Mouse (Mus musculus): ENCODE results near the gene Ndfip2.

Gene Ndfip2

GRCm38 (mm10) chr14:105277277-105277676, 18.9 kb downstream of the Ndfip2 start:
- in situ Hi-C loops (cut with MboI, MseI) = loop anchor here (5.0 kb wide), 1 partner anchor 50 kb away; no protein-coding TSS in a partner anchor

GRCm38 (mm10) chr14:105284062-105284461, 25.7 kb downstream of the Ndfip2 start:
- in situ Hi-C loops (cut with MboI, MseI) = no loop called here

DNA sequence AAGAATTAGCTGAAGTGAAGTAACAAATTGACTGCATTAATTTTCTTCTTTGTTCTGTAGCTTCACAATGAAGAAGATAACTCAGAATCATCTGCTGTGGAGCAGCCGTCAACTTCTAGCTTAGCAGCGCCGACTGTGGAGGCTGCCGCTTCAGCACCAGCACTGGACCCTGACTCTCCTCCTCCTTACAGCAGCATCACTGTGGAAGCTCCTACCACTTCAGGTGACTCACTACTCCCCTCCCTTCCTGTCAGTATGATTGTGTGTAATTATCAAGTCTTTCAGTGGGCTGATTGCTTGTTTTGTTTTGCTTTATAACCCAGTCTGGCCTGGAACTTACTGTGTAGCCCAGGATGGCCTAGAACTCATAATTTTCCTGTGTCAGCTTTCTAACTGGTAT, 29.2 kb downstream of the Ndfip2 start:
- in situ Hi-C loops (cut with MboI, MseI) = no loop called here

DNA sequence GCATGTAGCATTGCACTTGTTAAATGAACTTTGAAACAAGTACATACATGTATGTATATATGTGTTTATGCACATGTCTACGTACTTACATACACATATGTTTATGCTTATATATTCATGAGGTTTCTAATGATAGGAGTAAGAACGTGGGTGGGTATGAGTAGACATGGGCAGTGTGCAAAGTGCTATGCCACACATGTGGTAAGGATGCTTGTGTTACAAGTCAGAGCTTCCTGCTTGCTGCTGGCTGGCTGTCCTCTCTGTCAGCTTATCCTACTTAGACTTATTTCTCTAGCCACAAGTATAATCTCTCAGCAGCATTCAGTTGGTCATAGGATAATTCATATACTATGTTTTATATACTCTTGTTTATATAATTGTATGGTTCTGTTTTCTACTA, 29.6 kb downstream of the Ndfip2 start:
- in situ Hi-C loops (cut with MboI, MseI) = no loop called here

GRCm38 (mm10) chr14:105288529-105288928, 30.2 kb downstream of the Ndfip2 start:
- in situ Hi-C loops (cut with MboI, MseI) = no loop called here

DNA sequence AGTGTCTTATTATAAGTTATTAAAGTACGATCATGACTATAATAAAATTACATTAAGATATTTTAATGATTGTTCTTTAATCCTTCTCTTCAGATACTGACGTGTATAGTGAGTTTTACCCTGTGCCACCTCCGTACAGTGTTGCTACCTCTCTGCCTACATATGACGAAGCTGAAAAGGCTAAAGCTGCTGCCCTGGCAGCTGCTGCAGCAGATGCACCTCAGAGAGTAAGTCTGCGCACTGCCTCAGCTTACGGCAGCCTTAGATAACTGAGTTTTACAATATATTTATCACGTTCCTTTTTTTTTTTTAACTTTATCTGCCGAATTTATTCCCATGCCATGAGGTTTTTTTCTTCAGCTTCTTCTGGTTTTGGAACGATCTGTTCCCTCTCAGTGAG, 33.8 kb downstream of the Ndfip2 start:
- in situ Hi-C loops (cut with MboI, MseI) = no loop called here

- in situ Hi-C loops (cut with MboI, MseI) = no loop called here
Observed at GRCm38 (mm10) chr14:105293777-105294176, 35.4 kb downstream of the Ndfip2 start.

DNA sequence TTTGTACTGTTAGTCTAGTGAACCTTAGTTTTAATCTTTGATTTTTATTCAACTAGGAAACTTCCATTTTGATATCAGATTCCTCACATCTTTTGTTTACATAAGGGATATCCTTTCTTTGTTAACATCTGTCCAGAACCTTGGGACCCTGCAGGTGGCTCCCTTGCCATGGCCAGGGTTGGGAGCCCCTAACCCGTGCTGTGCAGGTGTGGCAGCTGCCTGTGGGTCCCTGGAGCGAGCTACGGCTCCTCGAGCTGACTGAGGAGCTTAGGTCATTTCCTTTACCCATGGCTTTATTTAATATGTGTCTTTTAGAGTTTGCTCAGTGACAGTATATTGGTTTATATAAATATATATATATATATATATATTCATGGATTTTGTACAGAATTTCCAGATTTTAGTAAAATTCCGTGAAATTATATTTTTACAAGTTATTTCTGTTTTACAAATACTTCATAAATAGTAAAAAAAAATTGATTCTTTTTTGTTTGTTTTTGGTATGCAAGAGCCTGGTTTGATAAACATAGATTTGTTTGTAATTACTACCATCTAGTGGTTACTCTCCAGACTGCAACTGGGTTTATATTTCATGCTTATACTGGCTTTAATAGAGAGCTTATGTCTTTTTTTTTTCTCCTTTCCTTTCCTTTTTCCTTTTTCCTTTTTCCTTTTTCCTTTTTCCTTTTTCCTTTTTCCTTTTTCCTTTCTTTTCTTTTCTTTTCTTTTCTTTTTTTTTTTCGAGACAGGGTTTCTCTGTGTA, 37.6 kb downstream of the Ndfip2 start:
- in situ Hi-C loops (cut with MboI, MseI) = no loop called here

DNA sequence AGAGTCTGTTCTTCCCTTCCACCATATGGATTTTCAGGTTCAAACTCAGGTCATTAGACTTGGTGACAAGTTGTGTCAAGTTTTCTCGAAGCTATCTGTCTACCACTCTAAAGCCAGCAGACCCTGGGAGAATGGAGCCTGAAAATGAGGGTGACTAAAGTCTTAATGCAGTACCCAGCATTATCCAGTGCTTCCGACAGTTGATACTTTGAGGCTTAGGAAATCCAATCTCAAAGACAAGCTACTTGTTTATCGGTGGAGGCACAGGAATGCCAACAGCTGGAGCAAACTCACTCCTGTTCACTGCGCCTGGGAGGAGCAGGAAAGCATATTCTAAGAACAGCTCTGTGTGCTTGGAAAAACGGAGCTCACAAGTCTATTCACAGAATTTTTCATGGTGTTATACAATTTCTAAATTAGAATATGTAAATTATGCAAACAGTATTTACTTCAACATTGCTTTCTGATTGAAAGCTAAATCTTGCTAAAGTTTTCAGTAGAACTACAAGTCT, 41.4 kb downstream of the Ndfip2 start:
- in situ Hi-C loops (cut with MboI, MseI) = no loop called here

- in situ Hi-C loops (cut with MboI, MseI) = no loop called here
Observed at GRCm38 (mm10) chr14:105300551-105300950, 42.2 kb downstream of the Ndfip2 start.

GRCm38 (mm10) chr14:105302708-105303107, 44.3 kb downstream of the Ndfip2 start:
- in situ Hi-C loops (cut with MboI, MseI) = no loop called here

GRCm38 (mm10) chr14:105307716-105308115, 49.3 kb downstream of the Ndfip2 start:
- in situ Hi-C loops (cut with MboI, MseI) = no loop called here

- in situ Hi-C loops (cut with MboI, MseI) = no loop called here
Observed at GRCm38 (mm10) chr14:105312366-105312765, 54.0 kb downstream of the Ndfip2 start.

GRCm38 (mm10) chr14:105312944-105313343, 54.6 kb downstream of the Ndfip2 start:
- in situ Hi-C loops (cut with MboI, MseI) = no loop called here

- in situ Hi-C loops (cut with MboI, MseI) = no loop called here
Observed at GRCm38 (mm10) chr14:105313877-105314276, 55.5 kb downstream of the Ndfip2 start.

- in situ Hi-C loops (cut with MboI, MseI) = loop anchor here (10.0 kb wide), 1 partner anchor 1173 kb away; no protein-coding TSS in a partner anchor
Observed at GRCm38 (mm10) chr14:105321712-105322111, 63.3 kb downstream of the Ndfip2 start.

- in situ Hi-C loops (cut with MboI, MseI) = loop anchor here (10.0 kb wide), 1 partner anchor 1172 kb away; no protein-coding TSS in a partner anchor
Observed at GRCm38 (mm10) chr14:105322829-105323228, 64.5 kb downstream of the Ndfip2 start.

DNA sequence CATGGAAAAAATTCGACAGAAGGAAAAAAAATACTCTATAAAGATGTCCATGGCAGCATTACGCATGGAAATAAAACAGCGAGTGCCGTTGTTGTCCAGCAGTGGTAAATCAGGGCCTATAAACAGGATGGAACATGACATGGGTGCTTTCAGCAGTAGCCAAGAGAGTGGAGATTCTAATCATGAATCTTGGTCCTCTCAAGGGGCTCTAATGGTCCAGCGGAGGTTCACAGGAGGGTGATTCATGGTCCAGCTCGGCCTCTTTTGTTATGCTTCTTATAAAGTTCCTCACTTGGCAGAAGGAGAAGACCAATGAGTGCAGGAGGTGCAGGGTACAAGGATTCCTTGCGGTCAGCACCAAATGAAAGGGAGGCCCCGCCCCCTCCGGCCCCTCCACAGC, 65.1 kb downstream of the Ndfip2 start:
- in situ Hi-C loops (cut with MboI, MseI) = loop anchor here (10.0 kb wide), 1 partner anchor 1171 kb away; no protein-coding TSS in a partner anchor

GRCm38 (mm10) chr14:105328397-105329302, 70.3 kb downstream of the Ndfip2 start:
- in situ Hi-C loops (cut with MboI, MseI) = loop anchor here (10.0 kb wide), 1 partner anchor 1166 kb away; no protein-coding TSS in a partner anchor

- in situ Hi-C loops (cut with MboI, MseI) = no loop called here
Observed at GRCm38 (mm10) chr14:105333475-105334094, 75.2 kb downstream of the Ndfip2 start.

- in situ Hi-C loops (cut with MboI, MseI) = no loop called here
Observed at GRCm38 (mm10) chr14:105341765-105342164, 83.4 kb downstream of the Ndfip2 start.

- in situ Hi-C loops (cut with MboI, MseI) = no loop called here
Observed at GRCm38 (mm10) chr14:105354121-105354520, 95.7 kb downstream of the Ndfip2 start.
